Mouse (Mus musculus) limb, embryonic 14.5 days (tissue): ENCODE data around the gene Itga5. TPM values are rescaled to one million over a fixed set of nuclear protein-coding genes. Genes with fewer than 3 reads are reported as not detected.

Experiments
- ATAC-seq: fragments of 200-750 bp; cut with Nextera tagmentation; 2 replicates; pipeline ENCODE4 v1.8.0; 2017; ENCODE audit warnings: low read depth, moderate number of reproducible peaks, moderate TSS enrichment; ENCODE audit not compliant: low FRiP score
- DNase-seq: peaks from one replicate; pipeline ENCODE4 v3.0.0-alpha.2; 2015; ENCODE audit warnings: low spot score
- H3K27ac ChIP-seq: fragments of 300-500 bp; sonication (generic); replicated peaks from 2 replicates; pipeline ENCODE4 v1.5.1; 2014; ENCODE audit warnings: low read depth, mild to moderate bottlenecking, low read length, moderate library complexity, mixed read lengths
- H3K27me3 ChIP-seq: fragments of 300-500 bp; sonication (generic); 2 replicates; pipeline ENCODE4 v1.6.1; 2014; ENCODE audit warnings: low read length, mixed read lengths; ENCODE audit not compliant: control insufficient read depth, insufficient read depth
- H3K36me3 ChIP-seq: fragments of 300-500 bp; sonication (generic); 2 replicates; pipeline ENCODE4 v1.6.1; 2014; ENCODE audit warnings: mild to moderate bottlenecking, low read length, moderate library complexity, mixed read lengths; ENCODE audit not compliant: control insufficient read depth, insufficient read depth
- H3K4me1 ChIP-seq: fragments of 300-500 bp; sonication (generic); 2 replicates; pipeline ENCODE4 v1.6.1; 2014; ENCODE audit warnings: antibody characterized with exemption, low read length, mixed read lengths; ENCODE audit not compliant: control insufficient read depth, insufficient read depth
- H3K4me2 ChIP-seq: fragments of 300-500 bp; sonication (generic); replicated peaks from 2 replicates; pipeline ENCODE4 v1.6.1; 2014; ENCODE audit warnings: low read depth, mild to moderate bottlenecking, low read length, moderate library complexity; ENCODE audit not compliant: severe bottlenecking
- H3K4me3 ChIP-seq: fragments of 300-500 bp; sonication (generic); replicated peaks from 2 replicates; pipeline ENCODE4 v1.5.1; 2014; ENCODE audit warnings: low read length
- H3K9ac ChIP-seq: fragments of 300-500 bp; sonication (generic); 2 replicates; pipeline ENCODE4 v1.6.1; 2014; ENCODE audit warnings: mild to moderate bottlenecking, low read depth, low read length, moderate library complexity; ENCODE audit not compliant: severe bottlenecking
- H3K9me3 ChIP-seq: fragments of 300-500 bp; sonication (generic); 2 replicates; pipeline ENCODE4 v1.6.1; 2016; ENCODE audit warnings: low read length; ENCODE audit not compliant: control insufficient read depth
- POLR2A ChIP-seq: fragments of 200-500 bp; IDR thresholded peaks from 2 replicates; pipeline ENCODE4 v1.8.0; 2012; ENCODE audit warnings: inconsistent platforms, mild to moderate bottlenecking, moderate library complexity, borderline replicate concordance; ENCODE audit not compliant: insufficient read depth, insufficient read length; ENCODE audit errors: extremely low read depth
- WGBS: fragments of 180-500 bp; shearing (Covaris S2); extraction: QIAGEN DNeasy Blood & Tissue Kit; methylation state at CpG from one replicate; pipeline ENCODE4 v1.1.7; 2014; 5-methylcytosine and 5-hydroxymethylcytosine counted together
- microRNA-seq: library from miRNA; unstranded; fragments of <30 nt; microRNA quantifications from one replicate; pipeline ENCODE4, GENCODE M21; 2016
- polyA plus RNA-seq, 2 experiments: library from polyadenylated mRNA; depleted of rRNA in 1 of 2; stranded (reverse) in 1 of 2; unstranded in 1 of 2; fragments of >200 nt; fragmentation: Nextera tagmentation in 1 of 2; extraction: Ambion mirVana in 1 of 2; gene quantifications; 2 replicates each; pipeline versions ENCODE4 v1.2.1 to v1.2.3; 2012 to 2014

Itga5 gene
- polyA plus RNA-seq, 2 experiments: 63.4 to 71.2 TPM

DNA sequence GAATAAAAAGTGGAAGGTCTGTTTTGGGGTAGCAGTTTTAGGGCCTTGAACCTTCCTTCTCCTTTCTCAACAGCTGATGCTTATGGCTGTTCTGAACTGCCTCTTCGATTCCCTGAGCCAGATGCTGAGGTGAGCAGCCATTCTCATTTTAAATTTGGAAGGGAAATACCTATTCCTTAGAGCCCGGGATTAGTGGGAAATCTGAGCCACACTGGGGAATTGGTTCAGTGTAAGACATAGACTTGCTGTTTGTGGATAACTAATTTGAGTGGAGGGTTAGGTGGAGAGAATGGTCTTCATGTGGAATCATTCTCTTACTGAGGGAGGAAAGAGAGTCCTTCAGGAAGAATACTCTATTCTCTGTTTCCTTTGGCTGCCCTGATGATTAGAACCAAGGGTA is 71.9 kb downstream of the Itga5 start:
- H3K9ac ChIP-seq: no peak overlapping the region
- peaks cover 67% of the 10 kb centered on the region for H3K4me1 ChIP-seq
- 36% methylated on average over 2 of the region's 2 CpGs for WGBS
- no peaks in the 10 kb centered on the region for H3K27me3 ChIP-seq
- no peak for TF ChIP-seq POLR2A
- H3K9me3 ChIP-seq: no peaks in the 10 kb centered on the region
- peaks cover 43% of the 10 kb centered on the region for H3K36me3 ChIP-seq
- ATAC-seq: no peak
- no peak overlapping the region for H3K4me3 ChIP-seq
- 0 out of 2 replicates have a peak overlapping the region, but pooled peaks have one; percentile 40 for H3K27ac ChIP-seq
- DNase-seq: no peak
- H3K4me2 ChIP-seq: no peak overlapping the region

Small RNA genes within 50 kb of the gene (microRNA-seq; reads per million reads assigned to microRNA genes)
- not detected for gene Mir6963

Other genes starting within 250 kb of the Itga5 start
- 18.6 and 22.4 TPM in 2 replicates for gene Smug1, start 199.7 kb downstream of the Itga5 start, polyA plus RNA-seq (2012; rRNA removed)
- 18.2 and 18.9 TPM in 2 replicates for gene Smug1, start 199.7 kb downstream of the Itga5 start, polyA plus RNA-seq (2014; fragmentation: Nextera tagmentation; extraction: Ambion mirVana)
- 78.3 and 81.4 TPM in 2 replicates for gene Cbx5, start 126.9 kb downstream of the Itga5 start, polyA plus RNA-seq (2012; rRNA removed)
- 122 and 131 TPM in 2 replicates for gene Cbx5, start 126.9 kb downstream of the Itga5 start, polyA plus RNA-seq (2014; fragmentation: Nextera tagmentation; extraction: Ambion mirVana)
- 830 and 1,175 TPM in 2 replicates for gene Hnrnpa1, start 126.3 kb downstream of the Itga5 start, polyA plus RNA-seq (2012; rRNA removed)
- 704 and 769 TPM in 2 replicates for gene Hnrnpa1, start 126.3 kb downstream of the Itga5 start, polyA plus RNA-seq (2014; fragmentation: Nextera tagmentation; extraction: Ambion mirVana)
- 1.5 and 3.4 TPM in 2 replicates for gene Nfe2, start 108.4 kb downstream of the Itga5 start, polyA plus RNA-seq (2012; rRNA removed)
- 1.5 and 2.4 TPM in 2 replicates for gene Nfe2, start 108.4 kb downstream of the Itga5 start, polyA plus RNA-seq (2014; fragmentation: Nextera tagmentation; extraction: Ambion mirVana)
- 200 and 228 TPM in 2 replicates for gene Copz1, start 94.0 kb downstream of the Itga5 start, polyA plus RNA-seq (2012; rRNA removed)
- gene Copz1, start 94.0 kb downstream of the Itga5 start, polyA plus RNA-seq (2014; fragmentation: Nextera tagmentation; extraction: Ambion mirVana): 292 and 298 TPM in 2 replicates
- gene Gpr84, start 56.2 kb downstream of the Itga5 start, polyA plus RNA-seq (2012; rRNA removed): 0.34 and 0.53 TPM in 2 replicates
- gene Gpr84, start 56.2 kb downstream of the Itga5 start, polyA plus RNA-seq (2014; fragmentation: Nextera tagmentation; extraction: Ambion mirVana): 0.23 and 0.51 TPM in 2 replicates
- 23.4 and 28.8 TPM in 2 replicates for gene Zfp385a, start 26.7 kb downstream of the Itga5 start, polyA plus RNA-seq (2012; rRNA removed)
- gene Zfp385a, start 26.7 kb downstream of the Itga5 start, polyA plus RNA-seq (2014; fragmentation: Nextera tagmentation; extraction: Ambion mirVana): 16.4 and 19.1 TPM in 2 replicates
- gene Gtsf1, start 63.7 kb upstream of the Itga5 start, polyA plus RNA-seq (2012; rRNA removed): 0.10 TPM in 1 of 2 replicates, not detected in the other
- not detected in 2 replicates for gene Gtsf1, start 63.7 kb upstream of the Itga5 start, polyA plus RNA-seq (2014; fragmentation: Nextera tagmentation; extraction: Ambion mirVana)
- gene Gtsf2, start 81.7 kb upstream of the Itga5 start, polyA plus RNA-seq (2012; rRNA removed): not detected in 2 replicates
- not detected in 2 replicates for gene Gtsf2, start 81.7 kb upstream of the Itga5 start, polyA plus RNA-seq (2014; fragmentation: Nextera tagmentation; extraction: Ambion mirVana)
- gene Nckap1l, start 87.0 kb upstream of the Itga5 start, polyA plus RNA-seq (2012; rRNA removed): 4.5 TPM in 2 replicates
- gene Nckap1l, start 87.0 kb upstream of the Itga5 start, polyA plus RNA-seq (2014; fragmentation: Nextera tagmentation; extraction: Ambion mirVana): 3.9 TPM in 2 replicates
- 6.9 and 7.1 TPM in 2 replicates for gene Pde1b, start 136.3 kb upstream of the Itga5 start, polyA plus RNA-seq (2012; rRNA removed)
- 4.4 TPM in 2 replicates for gene Pde1b, start 136.3 kb upstream of the Itga5 start, polyA plus RNA-seq (2014; fragmentation: Nextera tagmentation; extraction: Ambion mirVana)
- gene Ppp1r1a, start 171.2 kb upstream of the Itga5 start, polyA plus RNA-seq (2012; rRNA removed): 6.3 and 6.7 TPM in 2 replicates
- 9.6 and 11.2 TPM in 2 replicates for gene Ppp1r1a, start 171.2 kb upstream of the Itga5 start, polyA plus RNA-seq (2014; fragmentation: Nextera tagmentation; extraction: Ambion mirVana)
- not detected in 2 replicates for gene Glycam1, start 198.3 kb upstream of the Itga5 start, polyA plus RNA-seq (2012; rRNA removed)
- gene Glycam1, start 198.3 kb upstream of the Itga5 start, polyA plus RNA-seq (2014; fragmentation: Nextera tagmentation; extraction: Ambion mirVana): not detected in 2 replicates